Mouse (Mus musculus) thymus, adult 2 months (tissue): ENCODE measurements at regions not wholly inside any gene's neighbourhood (a gene's known extent, or its start where the extent isn't known, plus 50 kb on each side); places are given as distances from the start of the nearest gene placed in this dataset.

Source experiments
- CTCF ChIP-seq: fragments of 200-500 bp; IDR thresholded peaks from 2 replicates; pipeline ENCODE4 v1.5.1; 2012; ENCODE audit warnings: mild to moderate bottlenecking, control low read depth, low read length, moderate library complexity, borderline replicate concordance; ENCODE audit not compliant: control insufficient read depth, poor library complexity, insufficient read depth; ENCODE audit errors: extremely low read depth
- POLR2A ChIP-seq: fragments of 200-500 bp; IDR thresholded peaks from 2 replicates; pipeline ENCODE4 v1.6.1; 2012; ENCODE audit warnings: mild to moderate bottlenecking, low read length, control low read depth, moderate library complexity; ENCODE audit not compliant: control insufficient read depth, poor library complexity, insufficient read depth; ENCODE audit errors: extremely low read depth

DNA sequence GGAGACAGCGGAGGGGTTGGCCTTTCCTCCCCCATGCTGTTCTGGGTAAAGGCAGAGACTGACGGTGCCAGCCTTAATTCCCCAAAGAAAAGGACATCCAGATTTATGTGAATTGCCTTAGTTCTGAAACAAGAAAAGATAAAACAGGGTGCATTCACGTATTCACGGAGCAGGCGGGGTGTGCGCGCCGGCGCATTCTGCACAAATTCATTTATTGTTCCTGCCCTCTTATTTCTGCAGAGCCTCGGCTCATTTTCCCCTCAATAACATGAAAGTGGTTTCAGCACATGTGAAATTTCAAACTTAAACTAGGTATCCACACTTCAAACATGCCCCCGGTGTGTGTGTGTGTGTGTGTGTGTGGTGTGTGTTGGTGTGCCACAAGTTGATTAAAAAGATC, 70.3 kb upstream of the Zfhx3 start:
- no peak for TF ChIP-seq CTCF
- TF ChIP-seq POLR2A: no peak
